Mouse (Mus musculus) midbrain, embryonic 16.5 days (tissue): ENCODE measurements around the gene Ssbp3. TPM values are rescaled to one million over a fixed set of nuclear protein-coding genes. Genes with fewer than 3 reads are reported as not detected.

Experiments used
- ATAC-seq: fragments of 200-750 bp; cut with Nextera tagmentation; 2 replicates; pipeline ENCODE4 v1.8.0; 2017; ENCODE audit warnings: moderate TSS enrichment
- H3K27ac ChIP-seq: fragments of 300-500 bp; sonication (generic); 2 replicates; pipeline ENCODE4 v1.5.1; 2014; ENCODE audit warnings: mild to moderate bottlenecking, low read length, mixed read lengths
- H3K27me3 ChIP-seq: fragments of 300-500 bp; sonication (generic); 2 replicates; pipeline ENCODE4 v1.6.1; 2014; ENCODE audit warnings: low read depth, low read length, mixed read lengths; ENCODE audit not compliant: control insufficient read depth, insufficient read depth
- H3K36me3 ChIP-seq: fragments of 300-500 bp; sonication (generic); 2 replicates; pipeline ENCODE4 v1.6.1; 2014; ENCODE audit warnings: mild to moderate bottlenecking, low read length, moderate library complexity, mixed read lengths; ENCODE audit not compliant: control insufficient read depth, insufficient read depth
- H3K4me1 ChIP-seq: fragments of 300-500 bp; sonication (generic); 2 replicates; pipeline ENCODE4 v1.6.1; 2014; ENCODE audit warnings: mild to moderate bottlenecking, low read length, mixed read lengths; ENCODE audit not compliant: control insufficient read depth, insufficient read depth
- H3K4me2 ChIP-seq: fragments of 300-500 bp; sonication (generic); 2 replicates; pipeline ENCODE4 v1.6.1; 2014; ENCODE audit warnings: mild to moderate bottlenecking, low read length, mixed read lengths
- H3K4me3 ChIP-seq: fragments of 300-500 bp; sonication (generic); 2 replicates; pipeline ENCODE4 v1.5.1; 2014; ENCODE audit warnings: low read depth, mild to moderate bottlenecking, low read length, moderate library complexity, mixed read lengths
- H3K9ac ChIP-seq: fragments of 300-500 bp; sonication (generic); 2 replicates; pipeline ENCODE4 v1.6.1; 2014; ENCODE audit warnings: low read depth, low read length, mixed read lengths
- H3K9me3 ChIP-seq: fragments of 300-500 bp; sonication (generic); replicated peaks from 2 replicates; pipeline ENCODE4 v1.6.1; 2014; ENCODE audit warnings: mild to moderate bottlenecking, low read length, mixed read lengths; ENCODE audit not compliant: control insufficient read depth, poor library complexity, severe bottlenecking
- WGBS: fragments of 180-500 bp; shearing (Covaris S2); extraction: QIAGEN DNeasy Blood & Tissue Kit; methylation state at CpG from one replicate; pipeline ENCODE4 v1.1.7; 2014; 5-methylcytosine and 5-hydroxymethylcytosine counted together
- polyA plus RNA-seq: library from polyadenylated mRNA; unstranded; fragments of >200 nt; fragmentation: Nextera tagmentation; extraction: Ambion mirVana; gene quantifications from 2 replicates; pipeline ENCODE4 v1.2.1, GENCODE M21; 2015

The Ssbp3 gene
- polyA plus RNA-seq, 1 experiment from 2014 or later = 129 TPM

- no peaks in the 10 kb centered on the region for H3K9me3 ChIP-seq
- H3K36me3 ChIP-seq = no peaks in the 10 kb centered on the region
- no peak overlapping the region for H3K27ac ChIP-seq
- no peaks in the 10 kb centered on the region for H3K27me3 ChIP-seq
- no peak overlapping the region for H3K9ac ChIP-seq
- ATAC-seq = no peak
- WGBS = 66% methylated on average over 8 of the region's 8 CpGs
- no peak overlapping the region for H3K4me3 ChIP-seq
- peaks cover 12% of the 10 kb centered on the region for H3K4me1 ChIP-seq
- no peak overlapping the region for H3K4me2 ChIP-seq
Measured at GRCm38 (mm10) chr4:106968910-106969309, 58.4 kb downstream of the Ssbp3 start.

- WGBS = 87% methylated on average over 7 of the region's 7 CpGs
- peaks cover 23% of the 10 kb centered on the region for H3K4me1 ChIP-seq
- no peak for ATAC-seq
- H3K9me3 ChIP-seq = no peaks in the 10 kb centered on the region
- H3K4me2 ChIP-seq = no peak overlapping the region
- no peak overlapping the region for H3K9ac ChIP-seq
- H3K4me3 ChIP-seq = no peak overlapping the region
- no peaks in the 10 kb centered on the region for H3K27me3 ChIP-seq
- H3K36me3 ChIP-seq = no peaks in the 10 kb centered on the region
- no peak overlapping the region for H3K27ac ChIP-seq
Measured at GRCm38 (mm10) chr4:106970786-106971185, 60.3 kb downstream of the Ssbp3 start.

- no peak overlapping the region for H3K4me3 ChIP-seq
- ATAC-seq = no peak
- H3K9me3 ChIP-seq = no peaks in the 10 kb centered on the region
- H3K27me3 ChIP-seq = no peaks in the 10 kb centered on the region
- H3K36me3 ChIP-seq = no peaks in the 10 kb centered on the region
- no peak overlapping the region for H3K4me2 ChIP-seq
- H3K27ac ChIP-seq = no peak overlapping the region
- H3K9ac ChIP-seq = no peak overlapping the region
- WGBS = 90% methylated on average over 4 of the region's 4 CpGs
- peaks cover 35% of the 10 kb centered on the region for H3K4me1 ChIP-seq
Measured at GRCm38 (mm10) chr4:106972061-106972460, 61.6 kb downstream of the Ssbp3 start.

DNA sequence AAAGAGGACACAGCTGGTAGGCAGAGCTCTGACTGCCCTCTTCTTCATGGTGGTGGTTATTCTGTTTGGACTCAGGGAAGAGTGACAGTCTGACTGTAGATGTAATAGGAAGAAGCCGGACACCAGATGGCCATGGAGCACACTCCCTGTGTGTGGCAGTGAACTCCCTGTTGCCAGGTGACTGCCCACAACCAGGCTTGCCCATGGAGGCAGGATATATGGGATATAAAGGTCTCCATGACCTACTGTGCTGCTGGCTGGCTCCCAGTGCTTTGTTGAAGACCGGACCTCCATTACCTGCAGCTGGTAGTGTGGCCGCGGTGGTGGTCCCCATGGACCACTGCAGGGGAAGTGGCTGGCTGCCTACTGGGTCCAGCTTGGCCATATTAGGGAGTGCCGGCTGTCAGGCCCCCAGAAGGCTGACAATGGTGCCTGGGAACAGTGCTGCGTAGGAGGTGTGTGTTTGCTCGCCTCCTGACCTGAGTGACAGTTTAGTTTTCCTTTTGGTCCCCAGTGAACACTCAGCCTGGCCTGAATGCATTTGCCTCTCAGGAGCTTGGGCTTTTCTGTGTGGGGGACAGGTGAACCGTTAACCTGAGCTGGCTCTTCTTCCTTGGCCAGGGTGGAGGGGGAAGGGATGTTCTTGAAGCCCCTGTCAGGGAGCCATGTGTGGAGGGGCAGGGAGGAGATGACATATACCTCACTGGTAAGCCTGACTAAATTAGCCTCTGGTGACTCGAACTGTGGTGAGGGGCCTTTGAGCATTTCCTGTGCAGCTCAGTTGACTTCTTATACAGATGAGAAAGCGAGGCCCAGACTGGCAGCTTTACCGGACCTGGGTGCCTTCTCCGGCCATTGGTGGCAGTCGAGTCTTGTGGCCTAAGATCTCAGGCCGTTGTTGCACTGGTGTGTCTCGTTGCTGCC, 62.2 kb downstream of the Ssbp3 start:
- H3K36me3 ChIP-seq = no peaks in the 10 kb centered on the region
- H3K9ac ChIP-seq = no peak overlapping the region
- no peak overlapping the region for H3K27ac ChIP-seq
- no peak overlapping the region for H3K4me3 ChIP-seq
- ATAC-seq = no peak
- no peaks in the 10 kb centered on the region for H3K27me3 ChIP-seq
- peaks cover 42% of the 10 kb centered on the region for H3K4me1 ChIP-seq
- WGBS = 73% methylated on average over 15 of the region's 15 CpGs
- no peak overlapping the region for H3K4me2 ChIP-seq
- no peaks in the 10 kb centered on the region for H3K9me3 ChIP-seq

GRCm38 (mm10) chr4:106975324-106975723, 64.8 kb downstream of the Ssbp3 start:
- Histone ChIP-seq H3K27ac (0 out of 2 replicates have a peak overlapping the region, but pooled peaks have one; percentile 23), H3K4me3 (no peak overlapping the region), H3K4me2 (no peak overlapping the region), H3K4me1 (peaks cover 54% of the 10 kb centered on the region), H3K9me3 (no peaks in the 10 kb centered on the region), H3K9ac (no peak overlapping the region), H3K36me3 (no peaks in the 10 kb centered on the region), H3K27me3 (no peaks in the 10 kb centered on the region)
- no peak for ATAC-seq
- WGBS = 62% methylated on average over 6 of the region's 6 CpGs

DNA sequence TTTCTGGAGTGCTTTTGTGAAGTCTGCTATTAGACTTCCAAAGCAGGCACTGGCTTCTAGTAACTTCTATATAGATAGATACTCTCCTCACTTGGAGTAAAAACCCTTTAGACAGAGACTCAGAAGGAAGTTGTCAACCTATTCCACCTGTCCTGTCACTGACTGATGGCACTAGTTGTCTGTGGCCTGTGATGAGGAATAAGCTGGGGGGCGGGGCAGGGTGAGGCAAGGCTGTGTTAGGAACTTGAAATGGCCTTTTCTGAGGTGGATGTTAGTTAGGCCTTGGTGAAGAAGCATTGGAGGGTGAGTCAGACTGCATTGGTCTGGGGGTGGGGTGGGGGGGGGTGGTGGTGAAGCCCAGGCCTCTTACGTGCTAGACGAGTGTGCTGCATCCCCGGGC, 65.4 kb downstream of the Ssbp3 start:
- no peak for ATAC-seq
- H3K4me2 ChIP-seq = no peak overlapping the region
- H3K9ac ChIP-seq = no peak overlapping the region
- no peaks in the 10 kb centered on the region for H3K36me3 ChIP-seq
- H3K27ac ChIP-seq = no peak overlapping the region
- H3K9me3 ChIP-seq = no peaks in the 10 kb centered on the region
- H3K4me3 ChIP-seq = no peak overlapping the region
- WGBS = 49% methylated on average over 4 of the region's 4 CpGs
- H3K4me1 ChIP-seq = peaks cover 55% of the 10 kb centered on the region
- H3K27me3 ChIP-seq = no peaks in the 10 kb centered on the region

GRCm38 (mm10) chr4:106976576-106976975, 66.1 kb downstream of the Ssbp3 start:
- 60% methylated on average over 2 of the region's 2 CpGs for WGBS
- Histone ChIP-seq H3K9me3 (no peaks in the 10 kb centered on the region), H3K36me3 (no peaks in the 10 kb centered on the region), H3K27me3 (no peaks in the 10 kb centered on the region), H3K27ac (no peak overlapping the region), H3K9ac (no peak overlapping the region), H3K4me3 (no peak overlapping the region), H3K4me2 (no peak overlapping the region), H3K4me1 (peaks cover 55% of the 10 kb centered on the region)
- ATAC-seq = 0 out of 2 replicates have a peak, but pooled peaks have one; percentile 33

DNA sequence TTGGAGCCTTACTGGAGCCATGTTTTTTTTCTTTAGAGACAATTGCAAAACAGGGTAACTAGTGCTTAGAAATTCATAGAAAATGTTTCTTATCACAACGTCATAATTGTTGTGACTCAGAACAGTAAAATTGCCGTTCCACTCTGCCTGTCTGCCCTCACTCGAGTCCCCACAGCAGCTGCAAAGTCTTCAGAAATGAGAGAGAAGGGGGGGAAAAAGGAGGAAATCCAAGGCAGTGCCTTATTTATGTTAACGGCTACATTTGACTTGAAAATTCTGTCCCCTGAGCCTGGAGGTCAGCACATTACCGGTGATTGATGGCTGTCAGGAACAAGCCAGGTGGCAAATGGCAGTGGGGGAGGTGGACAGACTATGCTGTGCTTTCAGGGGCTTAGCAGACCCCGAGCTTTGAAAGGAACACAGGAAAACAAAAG, 66.7 kb downstream of the Ssbp3 start:
- H3K27ac ChIP-seq = no peak overlapping the region
- H3K9ac ChIP-seq = no peak overlapping the region
- no peak overlapping the region for H3K4me2 ChIP-seq

GRCm38 (mm10) chr4:106978376-106978775, 67.9 kb downstream of the Ssbp3 start:
- Histone ChIP-seq H3K4me3 (no peak overlapping the region), H3K9me3 (no peaks in the 10 kb centered on the region), H3K36me3 (no peaks in the 10 kb centered on the region), H3K4me1 (peaks cover 58% of the 10 kb centered on the region), H3K4me2 (no peak overlapping the region), H3K27me3 (no peaks in the 10 kb centered on the region), H3K9ac (no peak overlapping the region), H3K27ac (peak overlapping the region; percentile 40; the same call in 1 of the 2 replicates)
- WGBS = 48% methylated on average over 8 of the region's 8 CpGs
- no peak for ATAC-seq

More for the DNA sequence above, 66.7 kb downstream of the Ssbp3 start:
- H3K27me3 ChIP-seq = no peaks in the 10 kb centered on the region
- no peaks in the 10 kb centered on the region for H3K36me3 ChIP-seq
- H3K4me1 ChIP-seq = peaks cover 52% of the 10 kb centered on the region
- WGBS = 8% methylated on average over 6 of the region's 6 CpGs
- no peak for ATAC-seq
- no peaks in the 10 kb centered on the region for H3K9me3 ChIP-seq
- no peak overlapping the region for H3K4me3 ChIP-seq
